ENCODE assay signal across 8 mouse cellular contexts in genomic region chr12:110935983-110936620, GRCm38 (mm10). TPM values are rescaled to one million over a fixed set of nuclear protein-coding genes. Genes with fewer than 3 reads are reported as not detected.
DNase-seq lines count a peak whose midpoint lies in the region; ATAC-seq and TF ChIP-seq lines count a peak whose summit lies in the region.

No protein-coding gene starts in this region.

- H3K9ac ChIP-seq in hindbrain, embryonic 12.5 days = no peak overlapping the region
- no peak overlapping the region for H3K9ac ChIP-seq in lung, postnatal 0 days (replicated peaks; ENCODE audit: low read depth)

- DNase-seq in R1 (ENCODE audit: low read depth, low spot score) = peak; percentile 79
- peak; percentile 96 to 97 for DNase-seq in cerebellum, postnatal 10 days
- DNase-seq in frontal cortex, postnatal 14 days (ENCODE audit: low spot score in 2 of 2) = peak; percentile 72 to 73
- peak; percentile 90 to 91 for DNase-seq in layer of hippocampus, postnatal 10 days (ENCODE audit: low spot score in 2 of 2)
- peak; percentile 93 for DNase-seq in lung, postnatal 0 days (ENCODE audit: low spot score)
- DNase-seq in retina, postnatal 7 days (ENCODE audit: low read depth, low spot score) = peak; percentile 77
- peak; percentile 59 to 65 for DNase-seq in urinary bladder, adult 18-20 months (ENCODE audit: low spot score in 2 of 2)

- H3K36me3 ChIP-seq in hindbrain, embryonic 12.5 days = peaks cover 55% of the 10 kb centered on the region
- H3K36me3 ChIP-seq in lung, postnatal 0 days (ENCODE audit: insufficient read depth, low read length) = peaks cover 14% of the 10 kb centered on the region

- ATAC-seq in hindbrain, embryonic 12.5 days (ENCODE audit: low FRiP score) = peak; percentile 71
- peak; percentile 93 for ATAC-seq in lung, postnatal 0 days

- no peak overlapping the region for H3K4me3 ChIP-seq in hindbrain, embryonic 12.5 days
- H3K4me3 ChIP-seq in lung, postnatal 0 days (ENCODE audit: low read depth, low read length) = no peak overlapping the region

- TF ChIP-seq EP300 in lung, postnatal 0 days (IDR thresholded peaks at IDR 0.05) = no peak

- H3K27me3 ChIP-seq in hindbrain, embryonic 12.5 days = no peaks in the 10 kb centered on the region
- H3K27me3 ChIP-seq in lung, postnatal 0 days (replicated peaks; ENCODE audit: insufficient read depth, low read length) = no peaks in the 10 kb centered on the region

- WGBS in hindbrain, embryonic 12.5 days = 63% methylated on average over 9 of the region's 9 CpGs
- 58% methylated on average over 9 of the region's 9 CpGs for WGBS in lung, postnatal 0 days

- H3K27ac ChIP-seq in hindbrain, embryonic 12.5 days = no peak overlapping the region
- no peak overlapping the region for H3K27ac ChIP-seq in lung, postnatal 0 days (ENCODE audit: low read length)

- TF ChIP-seq CTCF in lung, postnatal 0 days (IDR thresholded peaks at IDR 0.05) = peak; percentile 95

- no peaks in the 10 kb centered on the region for H3K9me3 ChIP-seq in hindbrain, embryonic 12.5 days (replicated peaks)
- no peaks in the 10 kb centered on the region for H3K9me3 ChIP-seq in lung, postnatal 0 days (ENCODE audit: low read length)

- H3K4me2 ChIP-seq in hindbrain, embryonic 12.5 days (replicated peaks) = no peak overlapping the region
- no peak overlapping the region for H3K4me2 ChIP-seq in lung, postnatal 0 days (replicated peaks; ENCODE audit: low read depth, low read length)

- H3K4me1 ChIP-seq in hindbrain, embryonic 12.5 days = no peaks in the 10 kb centered on the region
- H3K4me1 ChIP-seq in lung, postnatal 0 days (ENCODE audit: insufficient read depth, low read depth, low read length) = no peaks in the 10 kb centered on the region

RNA-seq across cellular contexts. Expression of gene Ankrd9, which starts 42.7 kb away (rescaled TPM):
- 10.0 and 11.2 TPM in 2 replicates for polyA plus RNA-seq in hindbrain, embryonic 12.5 days (2016; fragmentation: Nextera tagmentation; extraction: Ambion mirVana)
- 1 to 10 TPM; 8.2 to 9.6 TPM for total RNA-seq in layer of hippocampus, postnatal 10 days (2021)
- polyA plus RNA-seq in lung, postnatal 0 days (2015; fragmentation: Nextera tagmentation; extraction: Ambion mirVana) = 9.1 and 12.4 TPM in 2 replicates

RNA-seq across cellular contexts. Expression of gene Tecpr2, which starts 47.0 kb away (rescaled TPM):
- polyA plus RNA-seq in hindbrain, embryonic 12.5 days (2016; fragmentation: Nextera tagmentation; extraction: Ambion mirVana) = 8.4 and 8.8 TPM in 2 replicates
- 10 to 100 TPM; 33.9 to 36.4 TPM for total RNA-seq in layer of hippocampus, postnatal 10 days (2021)
- 1.7 and 1.9 TPM in 2 replicates for polyA plus RNA-seq in lung, postnatal 0 days (2015; fragmentation: Nextera tagmentation; extraction: Ambion mirVana)

RNA-seq across cellular contexts. Expression of gene Cinp, which starts 47.2 kb away (rescaled TPM):
- 60.9 and 61.5 TPM in 2 replicates for polyA plus RNA-seq in hindbrain, embryonic 12.5 days (2016; fragmentation: Nextera tagmentation; extraction: Ambion mirVana)
- total RNA-seq in layer of hippocampus, postnatal 10 days (2021) = 10 to 100 TPM; 71.9 to 84.1 TPM
- polyA plus RNA-seq in lung, postnatal 0 days (2015; fragmentation: Nextera tagmentation; extraction: Ambion mirVana) = 33.8 and 43.4 TPM in 2 replicates
